Mouse (Mus musculus) lung, adult 2 months (tissue): ENCODE measurements at regions not wholly inside any gene's neighbourhood (a gene's known extent, or its start where the extent isn't known, plus 50 kb on each side); places are given as distances from the start of the nearest gene placed in this dataset.

Experiments used
- CTCF ChIP-seq: fragments of 200-500 bp; IDR thresholded peaks from 2 replicates; pipeline ENCODE4 v1.5.1; 2011; ENCODE audit warnings: mild to moderate bottlenecking, low read length, control low read depth; ENCODE audit not compliant: insufficient read depth
- POLR2A ChIP-seq: fragments of 200-500 bp; IDR thresholded peaks from 2 replicates; pipeline ENCODE4 v1.6.1; 2011; ENCODE audit warnings: low read depth, mild to moderate bottlenecking, control low read depth, low read length, borderline replicate concordance; ENCODE audit errors: extremely low read depth

DNA sequence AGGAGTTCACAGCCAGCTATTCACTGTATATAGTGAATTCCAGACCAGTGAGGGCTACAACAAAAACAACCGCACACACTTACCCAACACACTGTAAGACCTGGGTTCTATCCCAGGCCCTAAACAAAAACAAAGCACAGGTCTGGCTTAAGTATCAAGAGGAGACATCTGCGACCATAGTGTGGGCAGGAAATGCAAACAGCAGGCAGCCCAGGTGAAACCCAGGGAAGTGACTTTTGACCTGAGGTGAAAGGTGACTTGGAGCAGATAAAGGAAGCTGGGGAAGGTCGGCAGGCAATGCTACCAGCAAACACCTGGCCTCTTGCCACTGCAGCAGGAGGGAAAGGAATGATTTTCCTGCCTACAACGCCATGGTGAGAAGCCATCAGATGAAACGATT is 92.0 kb upstream of the Serbp1 start:
- TF ChIP-seq CTCF: no peak
- no peak for TF ChIP-seq POLR2A
